Mouse (Mus musculus) C2C12 (cell line): ENCODE data around the gene Gm16867.
"Not testable (repeated sequence)": the region's sequence is repeated elsewhere in the genome, so short reads cannot be mapped to it uniquely, and the experiment has no call there.

Experiments
- CEBPB ChIP-seq: IDR thresholded peaks from one replicate; pipeline ENCODE4 v1.6.1; 2011; ENCODE audit warnings: low read depth, mild to moderate bottlenecking, control low read depth, moderate library complexity
- CTCF ChIP-seq: IDR thresholded peaks from one replicate; pipeline ENCODE4 v1.5.1; 2011; ENCODE audit not compliant: control insufficient read depth, insufficient read depth, insufficient read length
- FOSL1 ChIP-seq: IDR thresholded peaks from one replicate; pipeline ENCODE4 v1.8.0; 2011; ENCODE audit warnings: mild to moderate bottlenecking, low read length; ENCODE audit not compliant: poor library complexity, insufficient read depth, severe bottlenecking
- MAX ChIP-seq: IDR thresholded peaks from one replicate; pipeline ENCODE4 v1.6.1; 2011; ENCODE audit warnings: mild to moderate bottlenecking, control low read depth
- MYOD1 ChIP-seq: IDR thresholded peaks from one replicate; pipeline ENCODE4 v1.6.1; 2011; ENCODE audit warnings: low read depth; ENCODE audit not compliant: control insufficient read depth, insufficient read length
- MYOG ChIP-seq: IDR thresholded peaks from one replicate; pipeline ENCODE4 v1.6.1; 2011; ENCODE audit not compliant: control insufficient read depth, insufficient read length; ENCODE audit errors: extremely low read depth
- USF1 ChIP-seq: IDR thresholded peaks from one replicate; pipeline ENCODE4 v1.6.1; 2011; ENCODE audit warnings: low read depth, mild to moderate bottlenecking, control low read depth, moderate library complexity

- TF ChIP-seq CTCF, MYOD1, MAX, MYOG, USF1, FOSL1, CEBPB: not testable (repeated sequence)
Observed at GRCm38 (mm10) chr14:69520810-69521209, 17.6 kb upstream of the Gm16867 start.
